13 mouse cellular contexts compared by ENCODE assay signal in genomic region chr14:77577481-77578251, GRCm38 (mm10).
DNase-seq lines count a peak whose midpoint lies in the region; ATAC-seq lines count a peak whose summit lies in the region.
"Had no signal": no experiment of that assay in that cellular context is flagged by ENCODE, and none has a peak within 500 bp of the region (broad histone marks: within the 10 kb centered on the region; RNA-seq: fewer than 3 reads in every experiment).

No protein-coding gene starts in this region.

- DNase-seq in frontal cortex, postnatal 14 days (ENCODE audit: low spot score in 2 of 2): no peak
- DNase-seq in layer of hippocampus, postnatal 14 days (ENCODE audit: low spot score in 2 of 2): peak; percentile 39 to 42
- DNase-seq in layer of hippocampus, adult 8-10 months (ENCODE audit: low spot score in 2 of 2): no peak
- peak; percentile 34 for DNase-seq in right cerebral cortex, adult 18-20 months
- no peak for DNase-seq in right cerebral cortex, postnatal 4 days
- DNase-seq in right cerebral cortex, postnatal 25 days: peak; percentile 29
- no peak for DNase-seq in testis, postnatal 14 days (ENCODE audit: low spot score)
- DNase-seq: cerebellum, adult 9-10 months; heart, postnatal 14 days; kidney, adult 11 months; lung, adult 18-20 months; lung, postnatal 14 days had no signal

- ATAC-seq in frontal cortex, adult (ENCODE audit: low TSS enrichment): peak; percentile 64

Comparison
In these comparisons a context has a peak if more than half of its experiments do, and no peak if none do; other contexts are left out.
1. DNase-seq: peak in layer of hippocampus, postnatal 14 days (2 of 2), right cerebral cortex, adult 18-20 months (single experiment) and right cerebral cortex, postnatal 25 days (single experiment); none in frontal cortex, postnatal 14 days (0 of 2), layer of hippocampus, adult 8-10 months (0 of 2), right cerebral cortex, postnatal 4 days (single experiment) and testis, postnatal 14 days (single experiment).